ENCODE assay signal across 8 mouse cellular contexts in genomic region chr4:124850933-124851658, GRCm38 (mm10). TPM values are rescaled to one million over a fixed set of nuclear protein-coding genes. Genes with fewer than 3 reads are reported as not detected.
A peak's percentile ranks its signal among the peaks of the same experiment; 100 is the strongest.
DNase-seq lines count a peak whose midpoint lies in the region; ATAC-seq and TF ChIP-seq lines count a peak whose summit lies in the region.

1110065P20Rik (minus strand) TSS chr4:124851196.

- ATAC-seq in forebrain, embryonic 13.5 days, result peak; percentile 49
- peak; percentile 59 for ATAC-seq in heart, postnatal 0 days (ENCODE audit: insufficient read depth, low read depth)
- peak; percentile 57 for ATAC-seq in liver, embryonic 16.5 days (ENCODE audit: low read depth)
- ATAC-seq in neural tube, embryonic 11.5 days (ENCODE audit: insufficient read depth, low FRiP score, low TSS enrichment), result peak; percentile 22
- peak; percentile 71 for ATAC-seq in stomach, postnatal 0 days (ENCODE audit: low FRiP score, low TSS enrichment)

- H3K27me3 ChIP-seq in ES-Bruce4 (ENCODE audit: control insufficient read depth, insufficient read depth, low read length, poor library complexity, severe bottlenecking), result no peaks in the 10 kb centered on the region
- no peaks in the 10 kb centered on the region for H3K27me3 ChIP-seq in forebrain, embryonic 13.5 days
- H3K27me3 ChIP-seq in heart, postnatal 0 days (ENCODE audit: control insufficient read depth, insufficient read depth, low read length), result no peaks in the 10 kb centered on the region
- H3K27me3 ChIP-seq in liver, embryonic 16.5 days (ENCODE audit: control insufficient read depth, insufficient read depth, low read depth, low read length), result no peaks in the 10 kb centered on the region
- H3K27me3 ChIP-seq in neural tube, embryonic 11.5 days (ENCODE audit: control insufficient read depth, insufficient read depth, low read length), result no peaks in the 10 kb centered on the region
- no peaks in the 10 kb centered on the region for H3K27me3 ChIP-seq in stomach, postnatal 0 days (ENCODE audit: control insufficient read depth, insufficient read depth, low read length)

- no peaks in the 10 kb centered on the region for H3K9me3 ChIP-seq in ES-Bruce4 (replicated peaks; ENCODE audit: control insufficient read depth, insufficient read depth, low read length, poor library complexity, severe bottlenecking)
- H3K9me3 ChIP-seq in forebrain, embryonic 13.5 days (replicated peaks), result no peaks in the 10 kb centered on the region
- no peaks in the 10 kb centered on the region for H3K9me3 ChIP-seq in heart, postnatal 0 days (replicated peaks; ENCODE audit: control insufficient read depth, low read length)
- H3K9me3 ChIP-seq in liver, embryonic 16.5 days (replicated peaks; ENCODE audit: control insufficient read depth, low read length), result no peaks in the 10 kb centered on the region
- no peaks in the 10 kb centered on the region for H3K9me3 ChIP-seq in neural tube, embryonic 11.5 days (ENCODE audit: control insufficient read depth, low read length)
- H3K9me3 ChIP-seq in stomach, postnatal 0 days (ENCODE audit: control insufficient read depth, low read length), result no peaks in the 10 kb centered on the region

- H3K4me3 ChIP-seq in ES-Bruce4 (ENCODE audit: low read depth, low read length), result peak within 1 kb of the TSS; percentile 87
- H3K4me3 ChIP-seq in forebrain, embryonic 13.5 days, result peak within 1 kb of the TSS; percentile 100
- H3K4me3 ChIP-seq in heart, postnatal 0 days (ENCODE audit: low read depth, low read length), result peak within 1 kb of the TSS; percentile 91
- H3K4me3 ChIP-seq in liver, embryonic 16.5 days (ENCODE audit: low read depth, low read length), result peak within 1 kb of the TSS; percentile 94
- H3K4me3 ChIP-seq in neural tube, embryonic 11.5 days (ENCODE audit: low read depth, low read length), result peak within 1 kb of the TSS; percentile 100
- H3K4me3 ChIP-seq in stomach, postnatal 0 days (ENCODE audit: low read depth, low read length), result peak within 1 kb of the TSS; percentile 97

- WGBS in forebrain, embryonic 13.5 days, result 1% methylated on average over 71 of the region's 75 CpGs
- WGBS in heart, postnatal 0 days, result under 1% methylated on average over 73 of the region's 75 CpGs
- under 1% methylated on average over 63 of the region's 75 CpGs for WGBS in liver, embryonic 16.5 days (ENCODE audit: insufficient replicate concordance)
- under 1% methylated on average over 71 of the region's 75 CpGs for WGBS in neural tube, embryonic 11.5 days
- 1% methylated on average over 74 of the region's 75 CpGs for WGBS in stomach, postnatal 0 days

- TF ChIP-seq EP300 in ES-Bruce4 (IDR thresholded peaks at IDR 0.05; ENCODE audit: insufficient read depth, low read depth, low read length), result no peak
- TF ChIP-seq EP300 in heart, postnatal 0 days (IDR thresholded peaks at IDR 0.05; ENCODE audit: low read depth), result no peak
- TF ChIP-seq EP300 in stomach, postnatal 0 days (optimal IDR thresholded peaks at IDR 0.05), result no peak

- TF ChIP-seq POLR2A in ES-Bruce4 (IDR thresholded peaks at IDR 0.05; ENCODE audit: insufficient read depth, low read length), result no peak

- H3K4me1 ChIP-seq in ES-Bruce4 (ENCODE audit: control insufficient read depth, insufficient read depth, low read length), result peaks cover 2% of the 10 kb centered on the region
- H3K4me1 ChIP-seq in forebrain, embryonic 13.5 days, result peaks cover 35% of the 10 kb centered on the region
- peaks cover 15% of the 10 kb centered on the region for H3K4me1 ChIP-seq in heart, postnatal 0 days (ENCODE audit: control insufficient read depth, insufficient read depth)
- peaks cover 24% of the 10 kb centered on the region for H3K4me1 ChIP-seq in liver, embryonic 16.5 days (ENCODE audit: control insufficient read depth, low read depth, low read length)
- peaks cover 11% of the 10 kb centered on the region for H3K4me1 ChIP-seq in neural tube, embryonic 11.5 days (ENCODE audit: control insufficient read depth, insufficient read depth, low read length)
- peaks cover 3% of the 10 kb centered on the region; the same call in 1 of the 2 replicates for H3K4me1 ChIP-seq in stomach, postnatal 0 days (replicated peaks; ENCODE audit: control insufficient read depth, insufficient read depth)

- H3K27ac ChIP-seq in ES-Bruce4 (ENCODE audit: insufficient read depth, low read length), result no peak within 1 kb of the TSS
- H3K27ac ChIP-seq in forebrain, embryonic 13.5 days, result peak within 1 kb of the TSS; percentile 94
- H3K27ac ChIP-seq in heart, postnatal 0 days (ENCODE audit: low read depth), result peak within 1 kb of the TSS; percentile 90
- H3K27ac ChIP-seq in liver, embryonic 16.5 days (ENCODE audit: low read length), result peak within 1 kb of the TSS; percentile 80
- H3K27ac ChIP-seq in neural tube, embryonic 11.5 days (ENCODE audit: low read depth, low read length), result peak within 1 kb of the TSS; percentile 93
- peak within 1 kb of the TSS; percentile 97 for H3K27ac ChIP-seq in stomach, postnatal 0 days (replicated peaks)

- H3K36me3 ChIP-seq in ES-Bruce4 (ENCODE audit: control insufficient read depth, insufficient read depth, low read length, poor library complexity, severe bottlenecking), result peaks cover 21% of the 10 kb centered on the region
- H3K36me3 ChIP-seq in forebrain, embryonic 13.5 days (ENCODE audit: poor library complexity, severe bottlenecking), result peaks cover 37% of the 10 kb centered on the region
- H3K36me3 ChIP-seq in heart, postnatal 0 days (replicated peaks; ENCODE audit: control insufficient read depth, insufficient read depth, low read length), result peaks cover 28% of the 10 kb centered on the region
- H3K36me3 ChIP-seq in liver, embryonic 16.5 days (ENCODE audit: control insufficient read depth, insufficient read depth), result peaks cover 8% of the 10 kb centered on the region
- H3K36me3 ChIP-seq in neural tube, embryonic 11.5 days (ENCODE audit: control insufficient read depth, insufficient read depth, low read length), result peaks cover 4% of the 10 kb centered on the region; the same call in 1 of the 2 replicates
- peaks cover 15% of the 10 kb centered on the region; the same call in 1 of the 2 replicates for H3K36me3 ChIP-seq in stomach, postnatal 0 days (ENCODE audit: control insufficient read depth, insufficient read depth, low read length)

- H3K9ac ChIP-seq in ES-Bruce4 (ENCODE audit: low read depth, poor library complexity, severe bottlenecking), result peak within 1 kb of the TSS; percentile 95
- peak within 1 kb of the TSS; percentile 93 for H3K9ac ChIP-seq in forebrain, embryonic 13.5 days
- H3K9ac ChIP-seq in heart, postnatal 0 days (replicated peaks; ENCODE audit: low read depth, low read length), result peak within 1 kb of the TSS; percentile 86
- H3K9ac ChIP-seq in liver, embryonic 16.5 days (ENCODE audit: low read depth, low read length), result peak within 1 kb of the TSS; percentile 84
- H3K9ac ChIP-seq in neural tube, embryonic 11.5 days (ENCODE audit: low read length), result peak within 1 kb of the TSS; percentile 83
- peak within 1 kb of the TSS; percentile 86 for H3K9ac ChIP-seq in stomach, postnatal 0 days (ENCODE audit: low read length)

- H3K4me2 ChIP-seq in forebrain, embryonic 13.5 days, result peak within 1 kb of the TSS; percentile 94
- H3K4me2 ChIP-seq in heart, postnatal 0 days (ENCODE audit: low read depth, low read length), result peak within 1 kb of the TSS; percentile 71
- H3K4me2 ChIP-seq in liver, embryonic 16.5 days (ENCODE audit: low read depth, low read length), result peak within 1 kb of the TSS; percentile 95
- H3K4me2 ChIP-seq in neural tube, embryonic 11.5 days (ENCODE audit: low read depth), result peak within 1 kb of the TSS; percentile 83
- peak within 1 kb of the TSS; percentile 81 for H3K4me2 ChIP-seq in stomach, postnatal 0 days (replicated peaks; ENCODE audit: low read depth)

- DNase-seq in c-Kit-positive CD71-positive TER-119-positive erythroid progenitor cells, embryonic 14.5 days (ENCODE audit: low spot score), result peak; percentile 56
- peak; percentile 60 for DNase-seq in heart, postnatal 0 days (ENCODE audit: low spot score)
- peak; percentile 89 to 93 for DNase-seq in kidney, postnatal 36 days
- DNase-seq in neural tube, embryonic 11.5 days (ENCODE audit: low spot score), result peak; percentile 49
- DNase-seq in stomach, postnatal 0 days (ENCODE audit: low spot score), result peak; percentile 91

- no peak for TF ChIP-seq CTCF in ES-Bruce4 (IDR thresholded peaks at IDR 0.05; ENCODE audit: low read depth, low read length)
- TF ChIP-seq CTCF in heart, postnatal 0 days (IDR thresholded peaks at IDR 0.05; ENCODE audit: low read depth), result no peak
- no peak for TF ChIP-seq CTCF in stomach, postnatal 0 days (IDR thresholded peaks at IDR 0.05; ENCODE audit: low read depth)

RNA-seq across cellular contexts. Expression of gene 1110065P20Rik, which starts in this region (rescaled TPM):
- polyA plus RNA-seq in ES-Bruce4 (2011; ENCODE audit: insufficient read depth, insufficient read length, low read depth, missing spikeins), result 15.1 and 16.0 TPM in 2 replicates
- polyA plus RNA-seq in forebrain, embryonic 13.5 days (2015; fragmentation: Nextera tagmentation; extraction: Ambion mirVana), result 59.2 and 63.6 TPM in 2 replicates
- 70.2 and 127 TPM in 2 replicates for total RNA-seq in heart, postnatal 0 days (2014; rRNA removed; ENCODE audit: low replicate concordance)
- 51.5 and 54.3 TPM in 2 replicates for polyA plus RNA-seq in heart, postnatal 0 days (2015; fragmentation: Nextera tagmentation; extraction: Ambion mirVana)
- polyA plus RNA-seq in liver, embryonic 16.5 days (2015; fragmentation: Nextera tagmentation; extraction: Ambion mirVana), result 8.3 and 11.1 TPM in 2 replicates
- 36.5 and 41.5 TPM in 2 replicates for polyA plus RNA-seq in neural tube, embryonic 11.5 days (2014; fragmentation: Nextera tagmentation; extraction: Ambion mirVana)
- 64.1 and 65.8 TPM in 2 replicates for polyA plus RNA-seq in stomach, postnatal 0 days (2015; fragmentation: Nextera tagmentation; extraction: Ambion mirVana)
